Mouse (Mus musculus): ENCODE data around the gene Gimap1. TPM values are rescaled to one million over a fixed set of nuclear protein-coding genes. Genes with fewer than 3 reads are reported as not detected.
A peak's percentile ranks its signal among the peaks of the same experiment; 100 is the strongest.

Gimap1 gene
- total RNA-seq, 2 experiments from 2014 or later, result 2.7 to 3.5 TPM

GRCm38 (mm10) chr6:48737688-48738087 is 1.2 kb upstream of the Gimap1 start:
- DNase-seq, result peak; percentile 27
- intact Hi-C loops (cut with DNase I), result no loop called here

- intact Hi-C loops (cut with DNase I), result no loop called here
- no peak for DNase-seq
Observed at GRCm38 (mm10) chr6:48739780-48740055, 864 bp downstream of the Gimap1 start.

- intact Hi-C loops (cut with DNase I), result no loop called here
- DNase-seq, result no peak
Observed at GRCm38 (mm10) chr6:48740501-48741169, 1.8 kb downstream of the Gimap1 start.

GRCm38 (mm10) chr6:48741273-48741672 is 2.4 kb downstream of the Gimap1 start:
- no peak for DNase-seq
- intact Hi-C loops (cut with DNase I), result no loop called here

DNA sequence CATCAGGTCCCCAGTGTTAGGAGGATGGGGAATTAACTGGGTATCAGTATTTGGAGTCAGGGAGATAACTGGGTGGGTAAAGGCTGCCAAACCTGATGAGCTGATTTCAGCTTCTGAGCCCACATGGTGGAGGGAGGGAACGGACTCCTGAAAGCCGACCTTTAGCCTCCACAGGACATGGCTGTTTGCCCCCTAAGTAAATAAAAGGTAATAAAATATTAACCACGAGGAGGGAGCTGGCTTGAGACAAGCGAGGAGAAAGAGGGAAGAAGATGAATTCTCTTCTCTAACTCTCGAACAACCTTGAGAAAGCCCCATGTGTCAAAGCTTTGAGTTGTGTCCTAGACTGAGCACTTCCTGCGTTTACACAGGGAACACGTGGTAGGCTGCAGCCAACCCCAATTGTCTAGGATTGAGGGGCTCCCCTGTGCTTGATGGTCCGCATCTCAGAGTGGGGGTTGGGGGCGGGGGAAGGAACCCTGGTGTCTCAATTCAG is 2.9 kb downstream of the Gimap1 start:
- intact Hi-C loops (cut with DNase I), result no loop called here
- no peak for DNase-seq

DNA sequence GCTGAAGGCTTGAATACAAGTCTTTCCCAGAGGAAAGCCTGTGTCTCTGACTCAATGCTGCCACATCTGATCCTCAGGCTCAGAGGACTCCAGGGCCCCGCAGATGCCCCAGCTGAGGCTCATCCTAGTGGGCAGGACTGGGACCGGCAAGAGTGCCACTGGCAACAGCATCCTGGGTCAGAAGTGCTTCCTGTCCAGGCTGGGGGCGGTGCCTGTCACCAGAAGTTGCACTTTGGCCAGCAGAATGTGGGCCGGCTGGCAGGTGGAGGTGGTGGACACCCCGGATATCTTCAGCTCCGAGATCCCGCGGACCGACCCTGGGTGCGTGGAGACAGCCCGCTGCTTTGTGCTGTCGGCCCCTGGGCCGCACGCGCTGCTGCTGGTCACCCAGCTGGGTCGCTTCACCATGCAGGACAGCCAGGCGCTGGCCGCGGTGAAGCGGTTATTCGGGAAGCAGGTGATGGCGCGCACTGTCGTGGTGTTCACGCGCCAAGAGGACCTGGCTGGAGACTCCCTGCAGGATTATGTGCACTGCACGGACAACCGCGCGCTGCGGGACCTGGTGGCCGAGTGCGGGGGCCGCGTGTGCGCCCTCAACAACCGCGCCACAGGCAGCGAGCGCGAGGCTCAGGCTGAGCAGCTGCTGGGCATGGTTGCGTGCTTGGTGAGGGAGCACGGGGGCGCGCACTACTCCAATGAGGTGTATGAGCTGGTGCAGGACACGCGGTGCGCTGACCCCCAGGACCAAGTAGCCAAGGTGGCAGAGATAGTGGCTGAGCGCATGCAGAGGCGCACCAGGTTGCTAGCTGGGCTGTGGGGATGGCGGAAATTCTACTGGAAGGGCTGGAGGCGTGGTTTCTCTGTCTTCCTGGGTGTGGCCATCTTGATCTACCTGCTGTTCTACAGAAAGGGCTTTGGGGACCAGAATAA is 3.8 kb downstream of the Gimap1 start:
- intact Hi-C loops (cut with DNase I), result no loop called here
- DNase-seq, result no peak

GRCm38 (mm10) chr6:48745490-48745889 is 6.6 kb downstream of the Gimap1 start:
- intact Hi-C loops (cut with DNase I), result no loop called here
- no peak for DNase-seq

DNA sequence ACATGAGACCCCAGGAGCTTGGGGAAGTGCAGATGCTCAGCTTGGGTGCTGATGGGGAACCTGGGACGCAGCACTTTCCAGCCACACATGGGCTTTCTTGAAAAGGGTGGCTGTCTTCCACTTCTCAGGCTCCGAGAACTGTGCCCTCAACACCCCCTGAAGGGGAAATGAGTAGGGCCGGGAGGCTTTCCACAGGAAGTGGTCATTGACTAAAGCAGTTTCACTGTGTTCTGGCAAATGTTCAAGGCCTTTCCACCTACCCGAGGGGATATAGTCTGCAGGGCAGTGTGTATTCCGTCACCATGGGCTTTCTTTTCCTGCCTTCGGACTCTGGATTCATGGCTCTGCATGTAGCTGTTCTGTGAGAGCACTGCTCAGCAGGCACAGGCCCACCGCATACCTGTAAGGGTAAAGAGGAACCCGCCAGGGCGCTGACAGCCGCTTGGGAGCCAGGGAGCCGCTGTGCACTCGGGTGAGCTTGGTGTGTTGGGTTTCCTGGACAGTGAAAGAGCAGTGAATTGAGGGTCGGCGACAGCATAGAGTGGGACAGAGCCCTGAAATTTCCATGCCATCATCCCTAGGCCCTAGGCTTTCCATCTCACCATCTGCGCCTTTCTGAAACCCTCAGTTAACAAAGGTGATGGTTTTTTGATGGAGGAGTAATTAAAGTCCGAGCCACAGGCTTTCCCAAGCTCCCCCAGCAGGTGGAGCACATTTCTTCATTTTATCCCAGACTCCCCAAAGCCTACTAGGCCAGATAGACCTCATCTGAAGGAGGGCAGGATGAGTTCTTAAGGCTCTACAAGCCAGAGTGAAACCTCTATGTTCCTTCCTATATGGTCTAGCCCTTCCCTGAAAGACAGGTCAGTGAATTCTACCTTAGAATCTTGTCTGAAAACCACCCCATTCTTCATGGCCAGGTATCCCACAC is 7.4 kb downstream of the Gimap1 start, which contains the start of gene Gimap5:
Gene Gimap5, plus strand, starts transcription at position 239 of the 931 bp plus-strand sequence.
- intact Hi-C loops (cut with DNase I), result no loop called here
- DNase-seq, result peak; percentile 17

- intact Hi-C loops (cut with DNase I), result no loop called here
Observed at GRCm38 (mm10) chr6:48747091-48747966, 8.5 kb downstream of the Gimap1 start.

GRCm38 (mm10) chr6:48763567-48764270 is 24.9 kb downstream of the Gimap1 start:
- DNase-seq, result no peak
- intact Hi-C loops (cut with DNase I), result no loop called here

More at GRCm38 (mm10) chr6:48747091-48747966, 8.5 kb downstream of the Gimap1 start:
- no peak for DNase-seq

GRCm38 (mm10) chr6:48764496-48764895 is 25.6 kb downstream of the Gimap1 start:
- intact Hi-C loops (cut with DNase I), result no loop called here
- DNase-seq, result no peak

DNA sequence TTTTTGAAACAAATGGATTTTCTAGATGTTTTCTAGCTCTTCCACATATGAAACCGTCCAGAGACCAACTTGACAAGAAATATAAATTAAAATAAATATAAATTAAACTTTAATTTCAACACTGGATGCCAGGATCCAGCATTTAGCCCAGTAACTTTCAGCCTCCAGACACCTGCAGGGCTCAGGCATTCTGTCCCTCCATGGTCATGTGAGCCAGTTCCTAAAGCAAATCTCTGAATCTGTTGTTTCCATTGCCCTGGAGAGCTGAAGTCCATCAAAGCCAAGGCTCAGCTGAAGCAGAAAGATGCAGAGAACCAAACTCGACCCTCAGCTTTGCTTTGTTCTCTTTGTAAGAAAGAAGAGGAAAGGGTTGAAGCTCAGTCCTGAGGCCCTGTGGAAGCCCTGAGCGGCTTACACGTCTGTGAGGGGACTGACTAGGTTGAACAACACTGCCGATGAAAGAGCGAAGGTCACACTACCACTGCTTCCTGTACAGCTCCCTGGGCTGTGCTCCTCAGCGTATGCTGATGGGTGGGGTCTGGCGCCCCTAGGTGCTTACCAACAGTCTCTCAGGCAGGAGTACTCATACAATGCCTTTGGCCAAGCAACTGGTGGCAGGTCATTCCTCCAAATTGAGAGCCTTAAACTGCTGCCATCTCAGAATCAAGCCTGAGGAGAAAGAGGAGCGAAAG is 29.5 kb downstream of the Gimap1 start:
- intact Hi-C loops (cut with DNase I), result no loop called here
- no peak for DNase-seq

- intact Hi-C loops (cut with DNase I), result no loop called here
- no peak for DNase-seq
Observed at GRCm38 (mm10) chr6:48768933-48769332, 30.1 kb downstream of the Gimap1 start.

DNA sequence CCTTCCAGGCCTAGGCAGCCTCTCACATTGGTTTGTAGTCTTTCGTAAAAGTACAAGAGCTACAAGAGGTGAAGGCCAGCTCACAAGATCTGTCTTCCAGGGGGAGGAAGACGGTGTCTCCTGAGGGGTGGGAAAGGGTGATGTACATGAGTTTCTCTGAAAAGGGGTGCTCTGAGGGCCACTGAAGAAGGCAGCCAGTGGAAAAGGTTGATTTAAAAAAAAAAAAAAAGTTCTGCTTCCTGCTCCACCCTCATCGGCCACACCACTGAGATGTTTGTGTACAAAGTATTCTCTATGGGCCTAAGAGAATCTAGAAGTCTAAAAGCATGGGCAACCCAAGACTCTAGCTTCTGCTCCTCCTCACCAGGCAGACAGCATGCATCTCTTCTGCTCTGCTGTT is 31.8 kb downstream of the Gimap1 start, which contains the start of gene Gimap3:
Gene Gimap3, minus strand, starts transcription at position 156 of the 400 bp plus-strand sequence.
- intact Hi-C loops (cut with DNase I), result loop anchor here (5.0 kb wide), 1 partner anchor 123 kb away; the partner anchor contains the start of gene Gimap8
- no peak for DNase-seq

GRCm38 (mm10) chr6:48772030-48772429 is 33.2 kb downstream of the Gimap1 start:
- peak; percentile 81 for DNase-seq
- intact Hi-C loops (cut with DNase I), result loop anchor here (5.0 kb wide), 1 partner anchor 125 kb away; the partner anchor contains the start of gene Gimap8

DNA sequence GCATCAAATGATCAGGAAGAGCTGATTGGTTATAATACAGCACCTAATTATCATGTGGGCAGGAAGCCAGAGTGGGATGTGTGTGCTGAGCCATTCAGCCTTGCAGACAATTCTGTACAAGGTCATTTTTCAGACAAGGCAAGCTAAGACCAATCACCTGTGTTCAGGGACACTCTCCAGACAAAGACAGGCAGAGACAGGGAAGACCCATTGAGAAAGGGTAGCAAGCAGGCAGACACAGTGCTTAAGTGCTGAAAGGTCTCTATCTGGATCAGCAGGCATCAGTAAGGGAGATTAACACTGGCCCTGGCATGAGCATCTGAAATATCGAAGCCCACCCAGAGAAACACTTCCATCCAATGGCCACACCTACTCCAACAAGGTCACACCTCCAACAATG is 45.6 kb downstream of the Gimap1 start:
- intact Hi-C loops (cut with DNase I), result no loop called here
- DNase-seq, result no peak

- no peak for DNase-seq
- intact Hi-C loops (cut with DNase I), result no loop called here
Observed at GRCm38 (mm10) chr6:48785189-48785588, 46.3 kb downstream of the Gimap1 start.

GRCm38 (mm10) chr6:48785601-48786000 is 46.7 kb downstream of the Gimap1 start:
- DNase-seq, result no peak
- intact Hi-C loops (cut with DNase I), result no loop called here

Measured in left cerebral cortex, postnatal 4 days (tissue).